Mouse (Mus musculus) left cerebral cortex, postnatal 10 days (tissue): Measurements from ENCODE around the gene Casp9. TPM values are rescaled to one million over a fixed set of nuclear protein-coding genes. Genes with fewer than 3 reads are reported as not detected.

ENCODE experiments used
- DNase-seq, 2 experiments: peaks; one replicate each; pipeline ENCODE4 v3.0.0; 2021 to 2022; ENCODE audit warnings: low spot score in 2 of 2, mixed read lengths in 1 of 2; ENCODE audit errors: extremely low spot score in 1 of 2
- intact Hi-C: fragments of 180-260 bp; cut with DNase I; formaldehyde crosslinking; loops from one replicate; pipeline ENCODE4 v1.15.1; 2025
- total RNA-seq, 2 experiments: library from RNA; stranded (reverse); gene quantifications; 2 replicates each; pipeline ENCODE4 v1.2.3; 2021

Gene Casp9
- total RNA-seq, 2 experiments from 2014 or later: 21.7 to 27.0 TPM

GRCm38 (mm10) chr4:141857422-141857930 is 64.1 kb downstream of the Casp9 start:
- intact Hi-C loops: loop anchor here (1.0 kb wide), 1 partner anchor 101 kb away; no protein-coding TSS in a partner anchor
- DNase-seq: peak; percentile 81 to 85

DNA sequence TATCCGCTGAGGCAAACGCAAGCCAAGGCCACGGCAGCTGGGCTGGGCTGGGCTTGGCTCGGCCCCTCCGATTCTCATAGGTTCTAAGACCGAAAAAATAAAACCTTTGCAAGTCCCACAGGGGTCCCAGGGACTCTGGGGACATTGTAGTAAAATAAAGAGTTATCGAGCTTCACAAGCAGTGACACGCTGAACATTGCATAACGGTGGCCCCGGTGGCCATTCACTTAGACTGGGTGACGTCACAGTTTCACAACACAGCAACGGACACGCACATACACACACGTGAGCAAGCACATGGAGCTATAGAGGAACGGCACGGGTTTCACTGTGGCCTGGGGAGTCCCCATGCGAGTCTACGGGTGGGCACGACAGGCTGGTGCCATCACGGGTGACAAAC is 65.1 kb downstream of the Casp9 start:
- peak in 1 of 2 experiments; percentile 61 for DNase-seq
- intact Hi-C loops: no loop called here

- DNase-seq: peak in 1 of 2 experiments; percentile 34
- intact Hi-C loops: no loop called here
Measured at GRCm38 (mm10) chr4:141859351-141859750, 65.9 kb downstream of the Casp9 start.

DNA sequence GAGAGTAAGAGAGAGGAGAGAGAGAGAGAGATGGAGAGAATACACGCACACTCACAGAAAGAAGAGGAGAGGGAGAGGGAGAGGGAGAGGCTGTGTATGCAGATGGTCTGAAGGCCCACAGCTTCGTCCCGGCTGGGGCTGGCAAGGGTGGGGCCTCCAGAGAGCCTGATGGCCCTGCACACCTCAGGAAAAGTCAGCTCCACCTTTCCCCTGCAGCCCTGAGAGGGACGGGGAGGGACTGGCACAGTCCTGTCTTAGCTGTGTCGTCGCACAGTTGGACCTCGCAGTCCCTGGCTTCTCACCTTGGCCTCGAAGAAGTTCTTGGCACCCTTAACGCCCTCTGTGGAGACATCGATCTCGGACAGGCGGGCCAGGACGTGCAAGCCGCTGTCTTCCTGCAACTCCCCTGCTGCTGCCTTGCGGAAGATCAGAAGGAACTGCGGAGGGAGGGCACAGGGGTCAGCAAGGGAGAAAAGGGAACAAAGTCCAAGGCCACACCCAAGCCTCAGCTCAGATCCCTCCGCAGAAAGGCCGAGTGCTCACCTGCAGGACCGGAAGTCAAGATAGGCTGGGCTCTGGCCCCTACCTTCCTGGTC is 66.9 kb downstream of the Casp9 start:
- DNase-seq: peak in 1 of 2 experiments; percentile 46

DNA sequence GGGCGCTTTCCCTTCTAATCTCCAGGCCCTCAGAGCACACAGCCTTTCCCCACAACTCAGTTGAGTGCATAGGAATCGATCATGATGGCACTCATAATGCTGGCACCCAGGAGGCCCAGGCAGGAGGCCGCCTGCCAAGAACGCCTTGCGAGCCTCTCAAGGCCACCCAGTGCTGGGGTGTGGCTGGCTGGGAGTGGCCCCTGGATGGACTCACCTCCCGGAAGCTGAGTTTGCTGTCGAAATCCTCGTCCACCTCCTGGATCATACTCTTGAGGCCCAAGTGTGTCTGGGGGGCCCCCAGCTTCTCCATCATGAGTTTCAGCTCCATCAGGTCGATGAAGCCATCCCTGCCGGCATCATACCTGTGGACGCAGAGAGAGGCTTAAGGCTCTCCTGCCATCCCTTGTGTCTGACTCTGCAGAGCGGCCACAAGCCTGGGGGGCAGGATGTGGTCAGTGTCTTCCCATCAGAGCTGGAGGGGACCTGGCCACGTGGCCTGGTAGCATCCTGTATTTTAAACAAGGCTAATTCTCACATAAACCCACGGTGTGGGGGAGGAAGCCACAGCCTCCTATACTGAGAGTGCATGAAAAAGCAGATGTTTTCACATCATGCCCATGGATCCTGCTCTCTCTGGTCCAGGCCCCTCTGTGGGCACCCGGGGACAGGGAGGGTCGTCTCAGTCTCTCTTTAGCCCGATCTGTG is 68.3 kb downstream of the Casp9 start:
- no peak for DNase-seq
- intact Hi-C loops: no loop called here

More for the DNA sequence above, 66.9 kb downstream of the Casp9 start:
- intact Hi-C loops: no loop called here

DNA sequence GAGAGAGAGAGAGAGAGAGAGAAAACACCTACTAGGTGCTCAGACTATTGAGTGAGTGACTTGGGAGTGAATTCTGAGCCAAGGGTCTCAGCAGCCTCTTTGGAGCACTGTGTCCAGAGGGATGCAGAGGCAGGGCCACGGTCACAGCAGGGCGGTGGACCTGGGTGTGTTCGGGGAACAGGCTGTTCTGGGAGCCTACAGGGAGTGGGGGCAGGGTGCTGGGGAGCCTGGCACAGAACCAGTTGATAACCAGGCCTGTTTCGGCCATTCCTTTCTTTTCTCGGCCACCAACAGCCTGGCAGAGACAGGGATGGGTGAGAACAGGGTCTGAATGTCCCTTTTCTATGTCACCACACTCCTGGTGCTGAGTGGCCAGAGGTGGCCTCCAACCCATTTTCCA is 69.5 kb downstream of the Casp9 start:
- intact Hi-C loops: no loop called here
- no peak for DNase-seq

DNA sequence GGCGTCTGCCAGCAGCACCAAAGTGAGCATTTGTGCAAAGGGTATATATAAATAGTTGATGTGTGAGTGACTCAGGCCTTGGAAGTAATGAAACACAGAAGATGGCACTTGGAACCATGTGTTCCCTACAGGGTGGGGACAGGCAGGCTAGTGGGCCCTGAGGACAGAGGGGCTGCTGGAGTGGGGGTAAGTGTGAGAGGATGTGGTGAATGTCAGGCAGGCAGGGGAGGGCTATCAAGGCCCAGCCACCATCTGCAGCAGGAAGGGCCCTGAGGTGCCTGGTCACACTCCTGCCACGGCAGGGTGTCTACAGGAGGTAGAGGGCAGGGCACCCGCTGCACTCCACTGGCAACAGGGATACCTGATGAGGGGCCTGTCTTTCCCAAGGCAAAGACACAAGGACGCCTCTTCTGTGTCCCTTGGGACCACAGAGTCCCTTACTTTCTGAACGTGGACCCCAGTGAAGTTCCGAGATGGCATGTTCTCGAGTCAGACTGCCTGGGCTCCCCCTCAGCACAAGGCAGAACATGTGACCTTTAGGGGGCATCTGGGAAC is 70.4 kb downstream of the Casp9 start:
- intact Hi-C loops: no loop called here
- peak in 1 of 2 experiments; percentile 26 for DNase-seq

DNA sequence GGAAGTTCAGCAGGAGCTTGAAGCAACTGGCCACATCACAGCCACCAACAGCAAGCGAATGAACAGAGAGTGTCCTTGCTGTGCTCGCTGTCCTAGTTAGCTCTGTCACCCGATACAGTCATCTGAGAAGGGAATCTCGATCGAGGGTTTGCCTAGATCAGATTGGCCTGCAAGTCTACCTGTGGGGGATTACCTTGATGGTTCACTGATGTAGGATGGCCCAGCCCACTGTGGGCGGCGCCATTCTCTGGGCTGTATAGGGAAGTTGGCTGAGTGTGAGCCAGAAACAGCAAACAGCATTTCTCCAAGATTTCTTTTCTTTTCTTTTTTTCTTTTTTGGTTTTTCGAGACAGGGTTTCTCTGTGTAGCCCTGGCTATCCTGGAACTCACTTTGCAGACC is 71.1 kb downstream of the Casp9 start:
- intact Hi-C loops: no loop called here
- DNase-seq: peak in 1 of 2 experiments; percentile 16

GRCm38 (mm10) chr4:141865006-141865405 is 71.6 kb downstream of the Casp9 start:
- intact Hi-C loops: no loop called here
- DNase-seq: peak in 1 of 2 experiments; percentile 13

Other genes with a start within 250 kb of the Casp9 start
- gene Fblim1, start 187.5 kb upstream of the Casp9 start, total RNA-seq: 1 to 10 TPM; 4.4 to 6.0 TPM
- under 1 TPM; 0.28 to 0.79 TPM for gene Tmem82, start 175.0 kb upstream of the Casp9 start, total RNA-seq
- gene Slc25a34, start 169.8 kb upstream of the Casp9 start, total RNA-seq: 1 to 10 TPM; 2.3 to 4.1 TPM
- 10 to 100 TPM; 49.0 to 55.0 TPM for gene Plekhm2, start 128.7 kb upstream of the Casp9 start, total RNA-seq
- gene Rsc1a1, start 108.0 kb upstream of the Casp9 start, total RNA-seq: 1 to 10 TPM in 1 of 2 experiments, under 1 TPM in 1; 0.41 to 3.0 TPM
- 10 to 100 TPM; 27.7 to 28.1 TPM for gene Ddi2, start 70.2 kb upstream of the Casp9 start, total RNA-seq
- gene Agmat, start 46.9 kb upstream of the Casp9 start, total RNA-seq: under 1 TPM in 1 of 2 experiments, not detected in 1; 0.24 TPM
- gene Dnajc16, start 2.7 kb upstream of the Casp9 start, total RNA-seq: 10 to 100 TPM; 26.8 to 29.2 TPM
- not detected for gene Cela2a, start 32.5 kb downstream of the Casp9 start, total RNA-seq
- not detected for gene Ctrc, start 52.7 kb downstream of the Casp9 start, total RNA-seq
- gene Efhd2, start 81.3 kb downstream of the Casp9 start, total RNA-seq: 10 to 100 TPM; 51.2 to 52.5 TPM
- gene Fhad1, start 221.5 kb downstream of the Casp9 start, total RNA-seq: 1 to 10 TPM; 2.3 to 2.7 TPM